Comparison of ENCODE assay signal across 8 mouse cellular contexts in genomic region chr4:156026013-156026412, GRCm38 (mm10). TPM values are rescaled to one million over a fixed set of nuclear protein-coding genes. Genes with fewer than 3 reads are reported as not detected.
DNase-seq lines count a peak whose midpoint lies in the region; ATAC-seq lines count a peak whose summit lies in the region.

Gene Tnfrsf18, plus strand, starts transcription at chr4:156026164.

- peak; percentile 20 for DNase-seq in cerebellum, adult 11-12 months
- no peak for DNase-seq in cerebellum, adult 11 months
- DNase-seq in 3134 (ENCODE audit: extremely low read depth, insufficient read length, low spot score): peak; percentile 18
- DNase-seq in kidney, postnatal 14 days: peak; percentile 54
- peak; percentile 50 for DNase-seq in thymus, postnatal 0 days (ENCODE audit: low spot score)
- DNase-seq in yolk sac, embryonic 10.5 days (ENCODE audit: low spot score): no peak

- peak; percentile 72 for ATAC-seq in frontal cortex, adult (ENCODE audit: low TSS enrichment)
- peak; percentile 72 for ATAC-seq in megakaryocyte, adult 5-6 weeks (ENCODE audit: poor library complexity, severe bottlenecking)

RNA-seq across cellular contexts. Expression of gene Tnfrsf18, which starts in this region (rescaled TPM):
- 2.7 and 10.3 TPM in 2 replicates for total RNA-seq in megakaryocyte, adult 5-6 weeks (2015)
- 6.0 and 7.2 TPM in 2 replicates for total RNA-seq in megakaryocyte, adult 5-6 weeks (2017)
- polyA plus RNA-seq in thymus, postnatal 0 days (2015; fragmentation: Nextera tagmentation; extraction: Ambion mirVana): 13.9 and 14.8 TPM in 2 replicates

Comparison
In these comparisons a context has a peak if more than half of its experiments do, and no peak if none do; other contexts are left out.
1. DNase-seq: peak in cerebellum, adult 11-12 months (single experiment), 3134 (single experiment), kidney, postnatal 14 days (single experiment) and thymus, postnatal 0 days (single experiment); none in cerebellum, adult 11 months (single experiment) and yolk sac, embryonic 10.5 days (single experiment).